Mouse (Mus musculus) hindbrain, embryonic 10.5 days (tissue): ENCODE results near the gene Rasal1. TPM values are rescaled to one million over a fixed set of nuclear protein-coding genes. Genes with fewer than 3 reads are reported as not detected.

Experiments
- DNase-seq: peaks from one replicate; pipeline ENCODE4 v3.0.0-alpha.2; 2017; ENCODE audit warnings: low spot score
- H3K27ac ChIP-seq: fragments of 300-500 bp; sonication (generic); 2 replicates; pipeline ENCODE4 v1.5.1; 2016; ENCODE audit warnings: mild to moderate bottlenecking, moderate library complexity
- H3K27me3 ChIP-seq: fragments of 300-500 bp; sonication (generic); 2 replicates; pipeline ENCODE4 v1.6.1; 2016; ENCODE audit warnings: mild to moderate bottlenecking; ENCODE audit not compliant: poor library complexity, insufficient read depth, severe bottlenecking
- H3K36me3 ChIP-seq: fragments of 300-500 bp; sonication (generic); 2 replicates; pipeline ENCODE4 v1.6.1; 2016; ENCODE audit warnings: mild to moderate bottlenecking, moderate library complexity
- H3K4me1 ChIP-seq: fragments of 300-500 bp; sonication (generic); replicated peaks from 2 replicates; pipeline ENCODE4 v1.6.1; 2016; ENCODE audit warnings: mild to moderate bottlenecking
- H3K4me3 ChIP-seq: fragments of 300-500 bp; sonication (generic); 2 replicates; pipeline ENCODE4 v1.5.1; 2016; ENCODE audit warnings: mild to moderate bottlenecking, moderate library complexity
- H3K9me3 ChIP-seq: fragments of 300-500 bp; sonication (generic); 2 replicates; pipeline ENCODE4 v1.6.1; 2016; ENCODE audit warnings: mild to moderate bottlenecking, moderate library complexity
- WGBS: fragments of 180-500 bp; shearing (Covaris S2); methylation state at CpG from one replicate; pipeline ENCODE4 v1.1.7; 2016; 5-methylcytosine and 5-hydroxymethylcytosine counted together
- polyA plus RNA-seq: library from polyadenylated mRNA; unstranded; fragments of >200 nt; fragmentation: Nextera tagmentation; extraction: Ambion mirVana; gene quantifications from 2 replicates; pipeline ENCODE4 v1.2.1, GENCODE M21; 2016

Gene Rasal1
- polyA plus RNA-seq, 1 experiment from 2014 or later, result 0.13 TPM

DNA sequence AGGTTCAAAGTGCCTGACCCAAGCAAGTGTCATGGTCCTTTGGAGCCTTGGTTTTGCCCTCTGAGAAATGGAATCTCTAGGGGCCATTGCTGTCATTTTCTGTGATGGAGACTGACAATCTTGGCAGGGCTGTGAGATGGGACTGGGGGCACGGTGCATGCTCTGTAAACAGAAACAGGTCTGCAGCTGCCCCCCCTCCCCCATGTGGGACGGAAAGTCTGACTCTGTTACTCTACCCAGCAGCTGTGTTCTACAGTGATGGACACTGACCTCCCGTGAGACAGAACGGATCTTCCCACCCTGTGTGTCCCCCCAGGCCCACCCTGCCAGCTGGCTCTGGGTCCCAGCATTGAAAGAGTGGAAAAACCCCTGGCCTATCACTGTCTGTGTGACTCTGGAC lies 41.8 kb downstream of the Rasal1 start:
- Histone ChIP-seq H3K4me3 (no peak overlapping the region), H3K9me3 (no peaks in the 10 kb centered on the region), H3K4me1 (peaks cover 17% of the 10 kb centered on the region), H3K27ac (no peak overlapping the region), H3K36me3 (no peaks in the 10 kb centered on the region), H3K27me3 (peaks cover 72% of the 10 kb centered on the region)
- DNase-seq, result no peak
- 77% methylated on average over 4 of the region's 4 CpGs for WGBS

DNA sequence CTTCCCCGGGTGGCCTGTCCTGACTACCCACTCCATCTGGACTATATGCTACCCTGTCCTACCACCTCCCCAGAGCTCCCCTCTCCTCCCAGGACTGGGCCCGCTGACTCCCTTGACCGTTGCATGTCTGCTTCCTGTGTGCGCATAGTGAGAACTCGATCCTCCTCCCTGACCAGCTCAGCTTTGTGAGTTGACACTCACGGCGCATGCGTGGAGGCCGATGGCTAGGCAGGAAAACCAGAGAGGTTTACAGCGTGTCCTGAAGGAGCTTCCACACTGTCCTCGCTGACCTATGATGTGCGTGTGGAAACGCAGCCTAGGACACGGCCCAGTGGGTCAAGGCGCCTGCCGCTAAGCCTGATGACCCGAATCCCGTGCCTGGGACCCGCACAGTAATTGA lies 43.4 kb downstream of the Rasal1 start:
- 79% methylated on average over 19 of the region's 19 CpGs for WGBS
- no peak for DNase-seq
- Histone ChIP-seq H3K4me3 (no peak overlapping the region), H3K27ac (no peak overlapping the region), H3K9me3 (no peaks in the 10 kb centered on the region), H3K27me3 (peaks cover 75% of the 10 kb centered on the region), H3K36me3 (no peaks in the 10 kb centered on the region), H3K4me1 (peaks cover 17% of the 10 kb centered on the region)

DNA sequence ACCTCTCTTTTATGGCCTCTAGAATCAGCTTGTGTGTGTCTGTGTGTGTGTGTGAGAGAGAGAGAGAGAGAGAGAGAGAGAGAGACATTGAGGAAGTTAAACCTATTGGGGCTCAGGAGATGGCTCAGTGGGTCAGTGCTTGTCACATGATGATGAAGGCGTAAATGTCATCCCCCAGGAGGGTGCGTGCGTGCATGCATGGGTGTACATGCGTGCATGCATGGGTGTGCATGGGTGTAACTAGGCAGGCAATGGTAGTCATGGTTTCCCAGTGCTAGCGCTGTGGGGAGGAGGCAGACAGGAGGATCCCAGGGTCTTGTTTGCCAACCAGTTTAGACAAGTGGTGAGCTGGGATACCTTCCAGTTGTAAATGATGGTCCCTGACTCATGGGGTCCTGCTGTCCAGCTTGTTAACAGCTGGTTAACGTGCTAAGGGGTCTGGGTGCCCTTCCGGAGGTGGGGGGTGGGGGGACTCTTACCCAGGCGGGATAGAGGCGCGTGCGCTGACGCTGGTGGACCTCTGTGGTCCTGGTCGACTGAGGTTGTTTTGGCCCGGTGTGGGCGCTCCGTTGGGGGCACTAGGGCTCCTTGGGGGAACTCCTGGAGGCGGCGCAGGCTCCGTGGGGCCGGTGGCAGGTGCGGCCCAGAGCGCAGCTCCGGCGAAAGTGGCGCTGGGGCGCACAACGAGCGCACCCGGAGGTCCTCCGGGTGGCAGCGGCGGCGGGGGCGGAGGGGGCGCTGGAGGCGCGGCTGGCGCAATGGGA lies 45.5 kb downstream of the Rasal1 start:
- peaks cover 33% of the 10 kb centered on the region for H3K4me1 ChIP-seq

DNA sequence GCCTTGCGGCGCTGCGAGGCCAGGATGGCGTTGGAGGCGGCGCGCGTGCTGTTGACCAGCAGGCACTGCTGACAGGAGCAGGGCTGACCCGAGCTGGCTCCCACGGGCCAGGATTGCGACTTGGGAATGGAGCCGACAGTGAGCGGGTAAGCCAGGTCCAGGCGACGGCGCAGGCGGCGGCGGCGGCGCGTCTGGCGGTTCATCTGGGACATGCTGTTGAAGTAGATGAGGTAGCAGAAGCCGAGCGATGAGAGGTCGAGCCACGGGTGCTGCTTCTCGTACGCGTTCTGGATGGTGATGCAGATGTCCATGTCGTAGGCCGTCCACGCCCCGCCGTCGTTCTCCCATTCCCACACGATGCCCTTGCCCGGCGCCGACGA lies 46.1 kb downstream of the Rasal1 start:
- Histone ChIP-seq H3K27ac (no peak overlapping the region), H3K36me3 (no peaks in the 10 kb centered on the region), H3K27me3 (peaks cover 100% of the 10 kb centered on the region), H3K9me3 (no peaks in the 10 kb centered on the region), H3K4me1 (peaks cover 35% of the 10 kb centered on the region), H3K4me3 (peak overlapping the region; percentile 46)
- 3% methylated on average over 41 of the region's 41 CpGs for WGBS
- DNase-seq, result peak; percentile 31

More for the DNA sequence above, 45.5 kb downstream of the Rasal1 start:
- no peaks in the 10 kb centered on the region for H3K36me3 ChIP-seq
- DNase-seq, result no peak
- H3K4me3 ChIP-seq, result peak overlapping the region; percentile 46
- 10% methylated on average over 38 of the region's 38 CpGs for WGBS
- H3K27me3 ChIP-seq, result peaks cover 96% of the 10 kb centered on the region
- no peaks in the 10 kb centered on the region for H3K9me3 ChIP-seq
- no peak overlapping the region for H3K27ac ChIP-seq

DNA sequence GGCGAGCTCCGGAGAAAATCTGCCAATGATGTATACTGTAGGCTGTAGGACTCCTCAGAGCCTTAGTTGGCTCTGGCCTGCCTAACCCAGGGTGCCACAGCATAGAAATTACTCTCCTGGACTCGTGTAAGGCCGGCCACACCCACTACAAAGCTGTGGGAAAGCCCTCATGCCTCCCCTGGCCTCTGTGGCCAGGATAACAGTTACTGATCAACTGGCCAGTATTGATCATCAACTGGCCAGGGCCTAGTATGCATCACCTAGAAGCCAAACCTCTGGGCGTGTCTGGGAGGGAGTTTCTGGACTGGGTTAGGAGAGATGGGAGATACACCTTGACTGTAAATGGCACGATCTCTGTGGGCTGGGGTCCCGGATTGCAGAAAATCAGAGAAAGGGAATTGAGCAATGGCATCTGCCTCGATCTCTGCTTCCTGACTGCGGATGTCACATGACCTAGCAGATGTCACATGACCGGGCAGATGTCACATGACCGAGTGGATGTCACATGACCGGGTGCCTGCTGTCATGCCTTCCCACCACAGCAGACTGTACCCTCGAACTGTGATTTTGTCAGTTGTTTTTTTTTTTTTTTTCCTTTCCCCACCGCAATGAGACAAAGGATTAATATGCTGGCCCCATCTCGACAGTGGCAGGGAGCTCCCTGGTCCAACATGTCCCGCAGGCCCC lies 47.6 kb downstream of the Rasal1 start:
- H3K4me1 ChIP-seq, result peaks cover 37% of the 10 kb centered on the region

DNA sequence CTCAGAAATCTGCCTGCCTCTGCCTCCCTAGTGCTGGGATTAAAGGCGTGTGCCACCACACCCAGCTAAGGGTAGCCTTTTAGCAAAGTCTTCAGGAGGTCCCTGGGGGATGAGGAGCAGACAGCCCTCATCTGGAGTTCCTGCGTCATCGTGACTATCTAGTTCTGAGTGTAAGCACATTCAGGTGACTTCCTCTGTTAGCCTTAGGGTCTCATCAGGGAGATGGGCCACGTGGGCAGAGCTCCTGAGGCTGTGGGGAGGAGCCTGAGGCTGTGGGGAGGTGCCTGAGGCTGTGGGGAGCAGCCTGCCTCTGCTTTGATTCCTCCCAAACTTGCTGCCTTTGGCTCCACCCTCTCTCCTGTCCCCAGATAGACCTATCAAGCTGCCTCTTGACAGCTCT lies 48.3 kb downstream of the Rasal1 start:
- peaks cover 99% of the 10 kb centered on the region for H3K27me3 ChIP-seq
- no peak overlapping the region for H3K4me3 ChIP-seq
- H3K9me3 ChIP-seq, result no peaks in the 10 kb centered on the region
- peaks cover 38% of the 10 kb centered on the region for H3K4me1 ChIP-seq
- no peak for DNase-seq
- WGBS, result 52% methylated on average over 4 of the region's 4 CpGs
- no peaks in the 10 kb centered on the region for H3K36me3 ChIP-seq
- H3K27ac ChIP-seq, result no peak overlapping the region

More for the DNA sequence above, 47.6 kb downstream of the Rasal1 start:
- peak; percentile 35 for DNase-seq
- whole genome bisulfite sequencing, result 73% methylated on average over 16 of the region's 16 CpGs
- Histone ChIP-seq H3K4me3 (no peak overlapping the region), H3K9me3 (no peaks in the 10 kb centered on the region), H3K27me3 (peaks cover 100% of the 10 kb centered on the region), H3K27ac (no peak overlapping the region), H3K36me3 (no peaks in the 10 kb centered on the region)

DNA sequence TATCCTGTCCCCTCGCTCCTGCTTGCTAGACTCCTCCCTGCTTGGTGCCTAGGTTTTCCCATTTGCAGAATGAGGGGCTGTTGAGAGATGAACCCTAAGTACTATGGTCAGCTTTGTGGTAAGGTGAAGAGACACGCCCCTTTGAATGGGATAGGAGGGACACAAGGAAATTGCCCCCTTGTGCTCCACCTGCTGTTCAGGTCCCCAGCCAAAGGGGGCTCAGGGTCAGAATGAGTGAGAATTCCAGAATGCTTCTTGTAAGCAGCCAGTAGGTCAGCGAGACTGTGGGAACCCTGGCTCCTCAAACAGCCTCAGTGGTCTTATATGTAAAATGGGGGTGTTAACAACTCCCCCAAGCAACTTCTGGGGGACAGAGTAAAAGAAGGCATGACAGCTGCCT lies 49.6 kb downstream of the Rasal1 start:
- H3K27me3 ChIP-seq, result peaks cover 97% of the 10 kb centered on the region
- no peak overlapping the region for H3K4me3 ChIP-seq
- H3K36me3 ChIP-seq, result no peaks in the 10 kb centered on the region
- no peaks in the 10 kb centered on the region for H3K9me3 ChIP-seq
- H3K4me1 ChIP-seq, result peaks cover 38% of the 10 kb centered on the region
- 63% methylated on average over 3 of the region's 3 CpGs for WGBS
- DNase-seq, result no peak
- H3K27ac ChIP-seq, result 0 out of 2 replicates have a peak overlapping the region, but pooled peaks have one; percentile 12

DNA sequence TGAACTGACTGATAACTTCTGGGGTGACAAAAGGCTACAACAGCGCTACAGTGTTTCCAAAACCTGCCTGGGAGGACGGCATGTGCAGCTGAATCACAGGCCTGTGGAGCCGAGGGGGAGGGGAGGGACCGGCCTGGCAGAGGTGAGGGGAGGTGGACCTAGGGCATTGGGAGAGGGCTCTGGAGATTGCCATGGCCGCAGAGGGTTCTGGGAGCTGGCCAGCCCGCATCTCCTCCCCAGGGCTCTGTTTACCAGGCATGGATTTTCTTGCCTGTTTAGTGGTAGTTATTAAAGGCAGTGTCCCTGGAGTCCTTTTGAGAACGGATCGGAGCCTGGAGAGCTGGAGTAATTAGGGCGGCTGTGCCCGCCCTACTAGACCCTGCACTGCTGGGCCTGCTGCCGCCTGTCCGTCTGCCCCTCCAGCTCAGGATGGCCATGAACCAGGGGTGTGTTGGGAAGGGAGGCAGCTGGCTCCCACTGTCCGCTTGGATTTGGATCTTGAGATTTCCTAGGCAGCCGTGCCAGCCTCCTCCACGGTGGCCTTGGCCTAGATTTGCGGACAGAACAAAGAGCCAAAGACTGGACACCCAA lies 50.3 kb downstream of the Rasal1 start:
- no peak for DNase-seq

DNA sequence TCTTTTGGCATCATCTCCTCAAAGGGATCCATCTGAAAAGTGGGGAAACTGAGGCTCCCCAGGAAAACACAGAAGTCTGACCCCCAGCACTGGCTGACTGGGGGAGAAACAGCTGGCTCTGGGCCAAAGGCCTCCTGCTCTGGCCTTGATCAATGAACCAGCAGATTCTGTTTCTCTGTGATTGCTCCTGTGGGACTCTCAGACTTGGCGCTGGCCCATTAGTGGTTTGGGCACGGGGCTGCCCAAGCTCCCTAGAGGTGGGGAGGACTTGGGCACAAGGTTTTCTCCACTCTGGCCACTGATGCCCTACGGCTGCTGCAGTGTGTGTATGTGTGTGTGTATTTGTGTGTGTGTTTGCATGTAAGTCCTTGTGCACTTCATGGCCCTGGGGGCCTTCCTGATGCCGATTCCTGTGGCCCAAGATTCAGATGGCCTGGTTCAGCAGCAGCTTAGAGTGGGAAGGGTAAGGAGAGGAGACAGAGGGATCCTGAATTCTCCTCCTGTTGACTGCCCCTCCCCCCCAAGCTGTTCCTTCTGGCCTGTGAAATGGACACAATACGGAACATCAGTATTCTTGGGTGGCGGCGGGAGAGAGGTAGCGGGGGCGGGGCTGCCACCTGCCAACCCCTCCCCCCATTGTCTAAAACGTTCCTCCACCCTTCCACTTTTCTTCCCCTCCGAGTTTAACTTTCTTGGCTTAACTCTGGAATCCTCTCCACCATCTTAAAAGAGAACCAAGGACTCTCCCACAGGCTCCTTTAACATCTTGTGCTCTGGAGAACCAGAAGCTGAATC lies 52.6 kb downstream of the Rasal1 start:
- H3K36me3 ChIP-seq, result no peaks in the 10 kb centered on the region
- no peak overlapping the region for H3K4me3 ChIP-seq
- H3K9me3 ChIP-seq, result no peaks in the 10 kb centered on the region
- no peak for DNase-seq
- peaks cover 46% of the 10 kb centered on the region for H3K4me1 ChIP-seq
- H3K27me3 ChIP-seq, result peaks cover 96% of the 10 kb centered on the region
- 62% methylated on average over 11 of the region's 11 CpGs for WGBS
- no peak overlapping the region for H3K27ac ChIP-seq

More for the DNA sequence above, 50.3 kb downstream of the Rasal1 start:
- peaks cover 97% of the 10 kb centered on the region for H3K27me3 ChIP-seq
- H3K36me3 ChIP-seq, result no peaks in the 10 kb centered on the region
- H3K9me3 ChIP-seq, result no peaks in the 10 kb centered on the region
- peaks cover 38% of the 10 kb centered on the region for H3K4me1 ChIP-seq
- 0 out of 2 replicates have a peak overlapping the region, but pooled peaks have one; percentile 12 for H3K27ac ChIP-seq
- no peak overlapping the region for H3K4me3 ChIP-seq
- WGBS, result 53% methylated on average over 16 of the region's 16 CpGs

DNA sequence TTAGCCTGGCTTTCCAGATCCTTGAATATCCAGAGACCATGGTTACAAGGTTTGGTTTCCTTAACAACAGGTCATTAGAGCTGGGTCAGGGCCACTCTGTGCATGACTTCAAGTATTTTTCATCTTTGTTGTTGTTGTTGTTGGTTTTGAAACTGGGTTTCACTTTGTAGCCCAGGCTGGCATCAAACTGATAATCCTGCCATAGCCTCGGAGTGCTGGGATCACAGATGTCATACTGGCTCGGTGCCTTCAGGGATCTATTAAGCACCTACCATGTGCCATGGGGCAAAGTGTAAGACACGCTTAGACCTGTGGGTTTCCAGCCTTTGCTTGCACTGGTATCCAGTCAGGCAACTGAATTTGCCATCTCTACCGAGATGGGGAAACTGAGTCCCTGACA lies 53.8 kb downstream of the Rasal1 start:
- no peak overlapping the region for H3K4me3 ChIP-seq
- DNase-seq, result no peak
- H3K9me3 ChIP-seq, result no peaks in the 10 kb centered on the region
- no peak overlapping the region for H3K27ac ChIP-seq
- H3K4me1 ChIP-seq, result peaks cover 56% of the 10 kb centered on the region
- WGBS, result 85% methylated on average over 4 of the region's 4 CpGs
- H3K27me3 ChIP-seq, result peaks cover 95% of the 10 kb centered on the region
- H3K36me3 ChIP-seq, result no peaks in the 10 kb centered on the region

DNA sequence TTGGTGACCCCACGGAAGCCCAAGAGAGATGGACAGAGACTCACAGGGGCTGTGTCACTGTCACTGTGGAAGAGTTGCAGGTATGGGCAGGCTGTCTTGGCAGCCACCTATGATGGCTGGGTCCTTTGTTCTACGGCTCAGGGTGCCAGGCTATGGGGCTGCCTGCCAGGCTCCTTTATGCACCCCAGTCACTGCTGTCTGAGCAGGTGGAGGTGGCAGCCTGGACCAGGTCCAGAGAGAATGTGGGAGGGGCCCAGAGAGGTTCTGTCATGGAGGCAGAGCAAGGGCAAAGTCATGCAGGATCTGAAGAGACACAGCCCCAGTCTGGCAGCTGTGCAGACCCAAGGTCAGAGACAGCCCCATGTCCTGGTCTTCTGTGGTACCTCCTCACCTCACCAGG lies 54.4 kb downstream of the Rasal1 start:
- WGBS, result 84% methylated on average over 2 of the region's 2 CpGs
- Histone ChIP-seq H3K9me3 (no peaks in the 10 kb centered on the region), H3K4me3 (no peak overlapping the region), H3K27me3 (peaks cover 95% of the 10 kb centered on the region), H3K4me1 (peaks cover 52% of the 10 kb centered on the region), H3K36me3 (no peaks in the 10 kb centered on the region), H3K27ac (no peak overlapping the region)
- DNase-seq, result no peak

DNA sequence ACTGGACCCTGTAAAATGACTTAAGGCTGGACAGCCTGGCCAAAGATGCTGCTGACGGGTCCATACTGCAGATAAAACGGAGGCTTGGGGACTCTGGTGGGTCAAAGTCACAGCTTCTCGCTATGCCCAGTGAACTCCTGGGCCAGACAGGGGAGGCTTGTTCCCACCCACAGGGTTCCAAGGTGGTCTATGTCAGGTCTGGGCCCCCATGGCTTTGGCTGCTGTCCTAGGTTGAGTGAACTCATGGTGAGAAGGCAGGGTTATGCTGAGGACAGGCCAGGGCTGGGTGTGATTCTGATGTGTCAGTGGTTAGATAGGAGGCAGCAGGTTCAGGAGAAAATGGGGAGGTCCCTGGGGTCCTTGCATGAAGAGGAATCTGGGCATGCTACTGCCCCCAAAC lies 55.0 kb downstream of the Rasal1 start:
- Histone ChIP-seq H3K4me1 (peaks cover 46% of the 10 kb centered on the region), H3K4me3 (no peak overlapping the region), H3K9me3 (no peaks in the 10 kb centered on the region), H3K27ac (no peak overlapping the region), H3K36me3 (no peaks in the 10 kb centered on the region), H3K27me3 (peaks cover 95% of the 10 kb centered on the region)
- DNase-seq, result no peak
- WGBS, result 80% methylated on average over 3 of the region's 3 CpGs
